Mouse (Mus musculus): ENCODE results near the gene Zbtb20.

GRCm38 (mm10) chr16:43510516-43510915 is 634.8 kb downstream of the Zbtb20 start:
- TF ChIP-seq TAL1 (conservative IDR thresholded peaks at IDR 0.05; ENCODE audit: low read depth, low read length) = no peak
- no peak for TF ChIP-seq CTCF (IDR thresholded peaks at IDR 0.05; ENCODE audit: low read depth, low read length)

All from G1E (cell line).